ENCODE assay signal across 8 mouse cellular contexts in the genomic region with DNA sequence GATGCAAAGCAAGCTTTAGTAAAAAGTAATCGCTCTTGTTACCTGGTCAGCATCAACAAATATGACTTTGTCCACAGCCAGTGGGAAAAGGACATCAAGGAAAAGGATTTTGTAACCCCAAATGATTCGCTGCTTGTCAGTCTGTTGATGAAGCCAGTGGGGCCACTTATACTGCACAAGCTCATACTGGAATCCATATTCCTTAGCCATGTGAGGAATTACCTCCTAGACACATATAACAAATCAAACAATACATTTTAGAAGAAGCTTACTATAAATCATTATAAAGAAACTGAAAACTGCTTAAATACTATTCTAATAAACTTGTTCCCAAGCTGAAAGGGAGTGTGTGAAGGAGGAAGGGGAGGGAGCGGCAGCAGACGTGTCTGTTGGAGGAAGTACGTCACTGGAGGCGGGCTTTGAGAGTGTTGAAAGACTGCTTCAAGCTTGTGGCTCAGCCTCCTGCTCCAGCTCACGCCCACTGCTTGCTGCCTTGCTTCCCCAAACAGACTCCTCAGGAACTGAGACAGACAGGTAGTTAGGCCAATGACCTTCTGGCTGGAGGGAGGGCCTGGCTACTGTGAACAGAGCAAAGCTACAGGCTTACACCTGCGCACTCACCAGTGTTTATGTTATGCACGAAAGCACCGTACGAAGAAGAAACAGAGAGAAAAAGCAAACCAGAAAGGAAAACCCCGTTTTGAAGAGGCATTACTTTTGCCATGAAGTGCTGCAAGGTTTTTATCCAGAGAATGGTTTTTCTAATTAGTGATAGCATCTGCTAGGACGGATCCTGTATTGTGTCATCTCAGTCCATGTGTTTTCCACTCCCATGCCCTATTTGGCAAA.
DNase-seq lines count a peak whose midpoint lies in the region; ATAC-seq lines count a peak whose summit lies in the region.

No protein-coding gene starts in this region.

- H3K4me1 ChIP-seq in embryonic facial prominence, embryonic 10.5 days = peaks cover 11% of the 10 kb centered on the region
- H3K4me1 ChIP-seq in intestine, embryonic 15.5 days (replicated peaks) = 0 out of 2 replicates have a peak, but pooled peaks cover 2% of the 10 kb centered on the region

- H3K9ac ChIP-seq in intestine, embryonic 15.5 days = peak overlapping the region; percentile 33

- no peaks in the 10 kb centered on the region for H3K9me3 ChIP-seq in embryonic facial prominence, embryonic 10.5 days
- H3K9me3 ChIP-seq in intestine, embryonic 15.5 days = no peaks in the 10 kb centered on the region

- peak overlapping the region; percentile 63 for H3K27ac ChIP-seq in embryonic facial prominence, embryonic 10.5 days (replicated peaks)
- H3K27ac ChIP-seq in intestine, embryonic 15.5 days = peak overlapping the region; percentile 76

- no peaks in the 10 kb centered on the region for H3K27me3 ChIP-seq in embryonic facial prominence, embryonic 10.5 days (replicated peaks; ENCODE audit: low read depth, poor library complexity, severe bottlenecking)
- H3K27me3 ChIP-seq in intestine, embryonic 15.5 days (replicated peaks) = no peaks in the 10 kb centered on the region

- peak; percentile 98 for DNase-seq in adrenal gland, postnatal 14 days
- DNase-seq in embryonic facial prominence, embryonic 10.5 days (ENCODE audit: low spot score) = peak; percentile 94
- DNase-seq in gastrocnemius, postnatal 4 days (ENCODE audit: low spot score in 2 of 2) = peak; percentile 78 to 94
- peak; percentile 97 to 99 for DNase-seq in left cerebral cortex, postnatal 14 days (ENCODE audit: low spot score in 2 of 2)
- peak; percentile 94 for DNase-seq in right cerebral cortex, postnatal 25 days
- peak; percentile 96 to 98 for DNase-seq in urinary bladder, postnatal 36 days (ENCODE audit: low spot score in 2 of 2)

- H3K4me2 ChIP-seq in intestine, embryonic 15.5 days (replicated peaks) = peak overlapping the region; percentile 78

- 1% methylated on average over 13 of the region's 13 CpGs for WGBS in embryonic facial prominence, embryonic 10.5 days
- WGBS in intestine, embryonic 15.5 days = 2% methylated on average over 13 of the region's 13 CpGs

- H3K4me3 ChIP-seq in embryonic facial prominence, embryonic 10.5 days = peak overlapping the region; percentile 62
- H3K4me3 ChIP-seq in intestine, embryonic 15.5 days (replicated peaks) = peak overlapping the region; percentile 46

- peaks cover 19% of the 10 kb centered on the region for H3K36me3 ChIP-seq in embryonic facial prominence, embryonic 10.5 days (replicated peaks)
- no peaks in the 10 kb centered on the region for H3K36me3 ChIP-seq in intestine, embryonic 15.5 days

- intact Hi-C loops in left cerebral cortex, postnatal 14 days (cut with DNase I) = no loop called here

- peak; percentile 99 for ATAC-seq in intestine, embryonic 15.5 days
- peak; percentile 99 for ATAC-seq in megakaryocyte-erythroid progenitor cell, adult 5-6 weeks (replicated peaks; ENCODE audit: low FRiP score, low TSS enrichment, poor library complexity, severe bottlenecking)

Comparison
In these comparisons a context has a peak if more than half of its experiments do, and no peak if none do; other contexts are left out.
1. Peak in every context shown above with its lines: DNase-seq, ATAC-seq, H3K4me3 ChIP-seq and H3K27ac ChIP-seq.